Mouse (Mus musculus) CD4-positive, CD25-positive, alpha-beta regulatory T cell, adult 2 months (primary cell): ENCODE results near the gene Cdhr4.

Experiments
- DNase-seq: peaks from one replicate; pipeline ENCODE4 v3.0.0-alpha.2; 2012; ENCODE audit warnings: low read depth, low spot score

Gene Cdhr4

DNA sequence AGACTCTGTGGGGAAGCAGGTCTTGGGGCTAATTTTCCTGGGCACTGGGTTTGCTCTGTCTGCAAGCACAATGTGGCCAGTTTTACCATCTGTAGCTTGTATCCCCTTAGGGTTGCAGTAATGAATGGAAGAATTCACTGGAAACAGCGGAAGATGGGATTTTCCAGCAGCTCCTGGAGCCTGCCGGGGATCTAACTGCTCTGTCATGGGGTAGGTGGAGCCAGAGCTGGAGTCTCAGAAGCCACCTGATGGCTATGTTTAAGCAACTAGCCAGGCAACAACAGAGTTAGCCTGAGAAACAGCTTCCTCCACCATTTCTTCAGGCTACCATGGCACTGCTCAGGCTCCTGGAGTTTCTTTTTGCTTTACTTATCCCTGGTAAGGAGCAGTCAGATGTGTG lies at the start of gene Cdhr4:
Gene Cdhr4 (plus strand): TSS at position 301 of the 400 bp plus-strand sequence.
- no peak for DNase-seq

DNA sequence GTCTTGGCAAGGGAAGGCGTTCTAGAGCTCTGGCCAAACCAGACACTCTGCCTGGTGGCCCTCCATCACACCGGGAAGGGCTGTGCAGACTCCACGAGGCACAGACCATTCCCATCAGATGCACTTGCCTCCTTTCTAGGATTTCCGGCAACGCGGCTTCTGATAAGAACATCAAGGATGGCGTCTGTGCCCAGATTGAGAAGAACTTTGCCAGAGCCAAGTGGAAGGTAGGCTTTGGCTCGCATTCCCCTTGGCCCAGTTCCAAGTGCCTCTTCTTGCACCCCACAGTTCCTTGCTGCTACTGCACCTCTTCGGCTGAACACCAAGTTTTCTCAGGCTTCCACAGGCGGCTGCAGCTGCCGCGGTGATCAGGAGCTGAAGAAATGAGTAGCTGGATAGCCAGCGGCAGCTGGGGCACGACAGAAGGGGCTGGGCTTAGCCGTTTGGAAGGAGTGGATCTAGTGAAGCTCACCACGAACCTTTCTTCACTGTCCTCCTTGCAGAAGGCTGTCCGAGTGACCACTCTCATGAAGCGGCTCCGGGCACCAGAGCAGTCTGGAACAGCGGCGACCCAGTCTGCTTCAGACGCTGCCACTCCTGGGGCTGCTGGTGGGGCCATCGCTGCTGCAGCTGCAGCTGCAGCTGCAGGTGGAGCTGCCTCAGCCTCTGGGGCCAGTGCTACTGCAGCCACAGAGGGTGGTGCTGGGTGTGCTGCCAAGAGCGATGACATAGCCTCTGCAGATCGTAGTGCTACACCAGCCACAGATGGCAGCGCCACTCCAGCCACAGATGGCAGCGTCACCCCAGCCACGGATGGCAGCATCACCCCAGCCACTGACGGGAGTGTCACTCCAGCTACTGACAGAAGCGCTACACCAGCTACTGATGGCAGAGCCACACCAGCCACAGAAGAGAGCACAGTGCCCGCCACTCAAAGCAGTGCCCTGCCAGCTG lies 44.8 kb upstream of the Cdhr4 start:
- no peak for DNase-seq

- no peak for DNase-seq
These were observed 42.9 kb upstream of the Cdhr4 start for GRCm38 (mm10) chr9:107949184-107949921.

DNA sequence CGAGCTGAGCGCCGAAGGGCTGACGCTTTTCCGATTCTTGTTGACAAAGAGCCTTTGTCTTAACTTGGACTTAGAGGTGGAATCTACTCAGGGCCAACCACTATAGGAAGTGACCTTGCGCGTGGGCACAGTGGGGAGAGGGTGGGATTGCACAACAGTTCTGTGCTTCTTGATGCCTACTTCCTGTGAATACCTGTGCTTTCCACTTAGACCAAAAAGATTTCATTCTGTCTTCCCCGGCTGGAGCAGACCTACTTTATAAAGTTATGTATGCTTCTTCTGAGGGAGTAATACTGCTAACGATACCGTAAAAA lies 42.4 kb upstream of the Cdhr4 start, which contains the start of gene Traip:
Gene Traip (plus strand): TSS at position 215 of the 314 bp plus-strand sequence.
- DNase-seq, result no peak

- peak; percentile 90 for DNase-seq
These were observed 41.6 kb upstream of the Cdhr4 start for GRCm38 (mm10) chr9:107950460-107951355.

- DNase-seq, result no peak
These were observed 36.5 kb upstream of the Cdhr4 start for GRCm38 (mm10) chr9:107955613-107956289.

GRCm38 (mm10) chr9:107957141-107957540 lies 35.2 kb upstream of the Cdhr4 start:
- no peak for DNase-seq

DNA sequence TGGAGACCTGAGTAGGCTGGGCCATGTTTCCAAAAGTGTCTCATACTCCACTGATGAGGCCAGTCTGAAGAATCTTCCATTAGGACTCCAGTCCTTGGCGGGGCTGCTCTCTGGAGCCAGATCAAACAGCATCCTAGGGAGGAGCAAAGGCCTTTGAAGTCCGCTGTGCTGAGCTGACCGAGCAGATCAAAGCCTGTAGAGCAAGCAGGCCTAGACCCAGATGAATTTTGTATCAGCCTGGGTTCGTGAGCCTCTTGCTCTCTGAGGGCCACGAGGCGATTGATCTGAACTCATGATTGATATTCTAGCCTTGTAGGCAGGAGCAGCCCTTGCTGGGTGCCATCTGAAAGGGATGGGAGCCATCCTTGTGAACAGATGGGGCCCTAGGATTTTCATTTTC lies 32.4 kb upstream of the Cdhr4 start:
- no peak for DNase-seq

DNA sequence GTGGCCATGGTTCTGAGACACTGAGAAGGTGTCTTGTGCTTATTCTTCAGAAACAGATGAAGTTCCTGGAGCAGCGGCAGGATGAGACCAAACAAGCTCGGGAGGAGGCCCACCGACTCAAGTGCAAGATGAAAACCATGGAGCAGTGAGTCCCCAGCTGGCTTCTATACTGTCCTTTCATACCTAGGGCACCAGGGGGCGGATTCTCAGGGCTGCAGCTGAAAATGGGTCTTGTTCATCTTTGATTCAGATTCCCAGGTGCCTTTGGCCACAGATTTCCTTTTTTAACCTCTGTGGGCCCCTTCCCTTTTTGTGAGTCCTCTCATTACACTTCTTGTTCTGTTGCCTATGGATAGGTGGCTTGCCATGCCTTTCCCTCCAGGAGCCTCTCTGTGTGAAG lies 31.4 kb upstream of the Cdhr4 start:
- peak; percentile 38 for DNase-seq

GRCm38 (mm10) chr9:107961351-107961762 lies 30.9 kb upstream of the Cdhr4 start:
- DNase-seq, result no peak

DNA sequence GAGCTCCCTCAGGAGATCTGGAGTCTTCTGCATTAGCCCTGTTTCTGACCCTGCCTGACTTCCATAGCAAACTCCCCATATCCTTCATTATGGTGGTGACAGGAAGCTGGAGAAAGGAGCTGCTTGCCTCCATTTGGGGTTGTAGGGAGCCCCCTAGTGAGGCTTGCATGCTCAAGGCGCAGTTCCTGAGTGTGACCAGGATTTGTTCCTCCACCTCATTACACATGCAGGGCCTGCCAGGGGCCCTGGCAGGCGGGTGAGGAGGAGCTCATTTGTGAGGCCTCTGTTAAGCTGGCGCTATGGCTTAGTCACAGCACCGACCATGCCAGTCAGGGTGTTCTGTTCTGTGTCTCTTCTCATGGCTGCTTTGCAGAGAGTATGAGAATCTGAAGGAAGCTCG lies 30.4 kb upstream of the Cdhr4 start:
- no peak for DNase-seq

GRCm38 (mm10) chr9:107962916-107963315 lies 29.4 kb upstream of the Cdhr4 start:
- no peak for DNase-seq

DNA sequence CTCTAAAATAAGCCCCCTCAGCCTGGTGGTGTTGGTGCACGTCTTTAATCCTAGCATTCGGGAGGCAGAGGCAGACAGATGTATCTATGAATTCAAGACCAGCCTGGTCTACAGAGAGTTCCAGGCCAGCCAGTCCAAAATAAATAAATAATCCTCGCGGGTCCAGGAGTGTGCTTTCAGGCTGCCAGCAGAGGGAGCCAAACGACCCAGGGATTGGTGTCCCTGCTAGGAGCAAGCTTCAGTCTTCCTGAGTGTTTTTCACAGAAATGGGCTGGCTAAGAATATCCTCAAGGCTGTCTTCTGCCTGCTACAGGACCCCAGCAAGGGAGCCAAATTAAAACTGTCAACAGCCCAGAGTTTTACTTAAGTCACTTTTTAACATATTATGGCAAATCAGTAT lies 28.6 kb upstream of the Cdhr4 start:
- peak; percentile 91 for DNase-seq

DNA sequence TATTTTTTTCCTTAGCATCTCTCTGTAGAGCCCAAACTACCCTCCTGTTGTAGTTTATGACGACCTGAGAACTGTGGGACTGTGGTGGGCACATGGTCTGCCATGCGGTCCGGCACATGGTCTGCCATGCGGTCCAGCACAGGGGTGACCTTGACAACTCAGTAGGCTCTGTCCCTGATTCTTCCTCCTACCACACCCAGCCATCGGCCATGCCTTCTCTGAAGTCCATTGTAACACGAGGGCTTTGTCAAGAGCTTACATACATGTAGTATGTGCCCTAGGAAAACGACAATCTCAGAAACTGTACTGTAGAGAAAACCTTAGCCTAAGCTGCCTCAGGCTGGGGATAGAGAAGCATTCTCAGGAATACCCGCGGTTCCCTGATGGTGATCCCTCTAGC lies 27.6 kb upstream of the Cdhr4 start:
- no peak for DNase-seq

DNA sequence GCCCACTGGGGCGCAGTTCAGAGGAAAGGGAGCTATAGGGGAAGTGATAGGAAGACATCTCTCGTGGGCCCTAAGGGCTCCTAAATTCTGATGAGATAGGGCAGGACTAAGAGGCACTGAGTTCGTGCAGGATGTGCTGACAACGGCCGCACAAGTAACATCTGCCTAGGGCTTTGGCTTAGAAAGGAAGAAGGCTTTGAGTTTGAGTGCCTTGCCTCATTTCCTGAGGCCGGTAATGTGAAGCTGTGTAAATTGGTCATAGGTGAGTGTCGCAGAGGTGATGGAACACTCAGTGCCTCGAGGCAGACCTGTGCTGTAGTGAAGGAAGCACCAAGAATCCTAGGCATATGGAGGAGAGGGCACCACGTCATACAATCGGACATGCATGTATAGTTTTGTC lies 25.6 kb upstream of the Cdhr4 start:
- no peak for DNase-seq

- DNase-seq, result no peak
These were observed 24.9 kb upstream of the Cdhr4 start for GRCm38 (mm10) chr9:107967437-107967836.

GRCm38 (mm10) chr9:107968531-107968930 lies 23.8 kb upstream of the Cdhr4 start:
- no peak for DNase-seq

DNA sequence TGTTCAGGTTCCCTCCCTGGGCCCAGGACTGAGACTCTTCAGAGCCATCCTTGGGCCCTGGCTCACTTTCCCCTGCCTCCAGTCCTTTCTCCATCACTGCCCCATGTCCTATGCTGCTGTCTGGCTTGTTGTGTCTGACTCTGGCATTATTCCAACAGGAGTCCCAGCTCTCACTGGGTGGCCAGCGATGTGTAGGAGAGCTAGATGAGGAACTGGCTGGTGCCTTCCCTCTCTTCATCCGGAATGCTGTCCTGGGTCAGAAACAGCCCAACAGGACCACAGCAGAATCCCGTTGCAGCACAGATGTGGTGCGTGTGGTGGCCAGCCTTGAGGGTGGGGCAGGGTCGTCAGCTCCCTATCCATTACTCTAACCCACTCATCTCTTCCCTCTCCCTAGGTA lies 22.0 kb upstream of the Cdhr4 start:
- DNase-seq, result no peak

- DNase-seq, result peak; percentile 35
These were observed 20.4 kb upstream of the Cdhr4 start for GRCm38 (mm10) chr9:107971690-107972541.

GRCm38 (mm10) chr9:107974491-107975171 lies 17.7 kb upstream of the Cdhr4 start:
- DNase-seq, result peak; percentile 27
